ENCODE assay signal across 8 mouse cellular contexts in the genomic region with DNA sequence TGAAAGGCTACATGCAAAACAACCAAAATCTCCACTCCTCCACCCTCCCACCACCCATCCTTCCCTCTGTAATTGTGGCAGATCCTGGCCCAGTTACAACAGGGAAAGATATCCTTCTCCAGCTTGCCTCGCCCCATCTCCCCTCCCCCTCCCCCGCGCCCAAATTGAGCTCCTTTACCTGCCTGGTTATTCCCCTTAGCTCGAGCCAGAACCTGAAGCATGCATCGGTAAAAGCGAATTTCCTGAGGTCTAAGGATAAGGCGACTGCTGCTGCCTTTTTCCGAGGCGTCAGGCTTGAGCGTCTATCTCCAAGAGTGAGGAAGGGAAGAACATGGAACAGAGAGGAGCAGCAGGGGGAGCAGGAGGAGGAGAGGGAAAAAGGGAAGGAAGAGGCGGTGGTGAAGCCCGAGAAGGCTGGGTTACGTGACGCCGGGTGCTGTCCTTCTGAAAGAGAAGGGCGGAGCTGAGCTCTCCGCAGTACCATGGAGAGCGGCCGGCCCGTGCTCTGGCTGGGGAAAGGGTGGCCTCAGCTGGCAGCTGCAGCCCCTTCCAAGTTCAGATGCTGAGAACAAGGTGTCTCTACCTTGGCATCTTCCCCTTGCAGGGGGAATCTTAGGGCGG. TPM values are rescaled to one million over a fixed set of nuclear protein-coding genes. Genes with fewer than 3 reads are reported as not detected.
DNase-seq lines count a peak whose midpoint lies in the region; ATAC-seq and TF ChIP-seq lines count a peak whose summit lies in the region.

No protein-coding gene starts in this region.

- 0 out of 2 replicates have a peak, but pooled peaks cover 8% of the 10 kb centered on the region for H3K4me1 ChIP-seq in embryonic facial prominence, embryonic 10.5 days
- peaks cover 0 to 2% of the 10 kb centered on the region in 2 experiments; a peak in 1 of 4 replicates for H3K4me1 ChIP-seq in heart, embryonic 14.5 days (ENCODE audit: control insufficient read depth in 2 of 2, insufficient read depth in 2 of 2, low read length in 2 of 2)
- no peaks in the 10 kb centered on the region for H3K4me1 ChIP-seq in thymus, adult 2 months (replicated peaks; ENCODE audit: control insufficient read depth, insufficient read depth, low read length)

- no peak for TF ChIP-seq CTCF in thymus, adult 2 months (IDR thresholded peaks at IDR 0.05; ENCODE audit: borderline replicate concordance, control insufficient read depth, extremely low read depth, insufficient read depth, low read length, poor library complexity)

- H3K27me3 ChIP-seq in embryonic facial prominence, embryonic 10.5 days (replicated peaks; ENCODE audit: low read depth, poor library complexity, severe bottlenecking): peaks cover 14% of the 10 kb centered on the region
- 0 out of 2 replicates have a peak, but pooled peaks cover 11% of the 10 kb centered on the region for H3K27me3 ChIP-seq in heart, embryonic 14.5 days (ENCODE audit: control insufficient read depth, insufficient read depth, low read length)
- H3K27me3 ChIP-seq in thymus, adult 2 months (ENCODE audit: control insufficient read depth, insufficient read depth, low read length): no peaks in the 10 kb centered on the region

- no peak overlapping the region for H3K9ac ChIP-seq in heart, embryonic 14.5 days (ENCODE audit: low read length)

- H3K4me2 ChIP-seq in heart, embryonic 14.5 days (ENCODE audit: low read length): peak overlapping the region; percentile 48

- ATAC-seq in heart, embryonic 14.5 days (ENCODE audit: insufficient number of reproducible peaks, insufficient read depth, low FRiP score, low read depth): peak; percentile 69; the same call in 1 of the 2 replicates

- peaks cover 10% of the 10 kb centered on the region; the same call in 1 of the 2 replicates for H3K36me3 ChIP-seq in embryonic facial prominence, embryonic 10.5 days (replicated peaks)
- no peaks in the 10 kb centered on the region for H3K36me3 ChIP-seq in heart, embryonic 14.5 days (ENCODE audit: control insufficient read depth, insufficient read depth, low read length)
- H3K36me3 ChIP-seq in thymus, adult 2 months (ENCODE audit: control insufficient read depth, insufficient read depth, low read length): no peaks in the 10 kb centered on the region

- 1% methylated on average over 21 of the region's 21 CpGs for WGBS in embryonic facial prominence, embryonic 10.5 days
- 2% methylated on average over 21 of the region's 21 CpGs for WGBS in heart, embryonic 14.5 days
- 4% methylated on average over 21 of the region's 21 CpGs for WGBS in thymus, adult 2 months

- H3K4me3 ChIP-seq in embryonic facial prominence, embryonic 10.5 days: peak overlapping the region; percentile 48
- peak overlapping the region; percentile 14 to 24; a peak in 1 of 4 replicates for H3K4me3 ChIP-seq in heart, embryonic 14.5 days (ENCODE audit: control insufficient read depth in 1 of 2, insufficient read depth in 1 of 2, low read depth in 1 of 2, low read length in 2 of 2)
- no peak overlapping the region for H3K4me3 ChIP-seq in thymus, adult 2 months (ENCODE audit: control insufficient read depth, insufficient read depth, low read length)

- TF ChIP-seq POLR2A in thymus, adult 2 months (IDR thresholded peaks at IDR 0.05; ENCODE audit: control insufficient read depth, extremely low read depth, insufficient read depth, low read length, poor library complexity): no peak

- peaks cover 14% of the 10 kb centered on the region for H3K9me3 ChIP-seq in embryonic facial prominence, embryonic 10.5 days
- peaks cover 9% of the 10 kb centered on the region for H3K9me3 ChIP-seq in heart, embryonic 14.5 days (ENCODE audit: control insufficient read depth, low read length)

- no peak overlapping the region for H3K27ac ChIP-seq in embryonic facial prominence, embryonic 10.5 days (replicated peaks)
- H3K27ac ChIP-seq in heart, embryonic 14.5 days (replicated peaks in 1 of 2; ENCODE audit: control insufficient read depth in 1 of 2, insufficient read depth in 1 of 2, low read depth in 2 of 2, low read length in 2 of 2): no peak overlapping the region
- H3K27ac ChIP-seq in thymus, adult 2 months (ENCODE audit: control insufficient read depth, insufficient read depth, low read length): no peak overlapping the region

- peak; percentile 11 to 13 for DNase-seq in urinary bladder, adult 18-20 months (ENCODE audit: low spot score in 2 of 2)
- no peak for DNase-seq in urinary bladder, postnatal 10 days (ENCODE audit: low spot score)
- peak; percentile 87 for DNase-seq in embryonic facial prominence, embryonic 10.5 days (ENCODE audit: low spot score)
- peak; percentile 84 for DNase-seq in layer of hippocampus, postnatal 14 days (ENCODE audit: low spot score in 2 of 2)
- DNase-seq in lung, postnatal 36 days: peak; percentile 44
- DNase-seq in retina, postnatal 7 days (ENCODE audit: low read depth, low spot score): peak; percentile 32
- no peak for DNase-seq in thymus, adult 2 months

RNA-seq across cellular contexts. Expression of gene Nrxn1, which starts 0.3 kb away (rescaled TPM):
- polyA plus RNA-seq in embryonic facial prominence, embryonic 10.5 days (2016; fragmentation: Nextera tagmentation; extraction: Ambion mirVana): 4.1 and 5.4 TPM in 2 replicates
- 1.9 and 2.0 TPM in 2 replicates for polyA plus RNA-seq in heart, embryonic 14.5 days (2014; fragmentation: Nextera tagmentation; extraction: Ambion mirVana)
- total RNA-seq in layer of hippocampus, postnatal 14 days (2021): 100 to 1,000 TPM; 436 to 504 TPM
- polyA plus RNA-seq in thymus, adult 2 months (2012; rRNA removed): 0.31 and 0.54 TPM in 2 replicates

Comparison
In these comparisons a context has a peak if more than half of its experiments do, and no peak if none do; other contexts are left out.
1. DNase-seq: peak in urinary bladder, adult 18-20 months (2 of 2), embryonic facial prominence, embryonic 10.5 days (single experiment), layer of hippocampus, postnatal 14 days (2 of 2), lung, postnatal 36 days (single experiment) and retina, postnatal 7 days (single experiment); none in urinary bladder, postnatal 10 days (single experiment) and thymus, adult 2 months (single experiment).